Mouse (Mus musculus): Measurements from ENCODE around the gene Hoxb7.

Hoxb7 gene

GRCm38 (mm10) chr11:96316696-96317607 is 30.5 kb downstream of the Hoxb7 start:
- no peak for DNase-seq (ENCODE audit: low spot score)

- DNase-seq (ENCODE audit: low spot score): no peak
Measured at GRCm38 (mm10) chr11:96317608-96318367, 31.4 kb downstream of the Hoxb7 start, which contains the start of gene Hoxb4. TSS of gene Hoxb4 (plus strand) at chr11:96318267.

- DNase-seq (ENCODE audit: low spot score): peak; percentile 53
Measured at GRCm38 (mm10) chr11:96318368-96319070, 32.1 kb downstream of the Hoxb7 start.

- no peak for DNase-seq (ENCODE audit: low spot score)
Measured at GRCm38 (mm10) chr11:96319071-96319902, 32.9 kb downstream of the Hoxb7 start.

GRCm38 (mm10) chr11:96319910-96320309 is 33.5 kb downstream of the Hoxb7 start:
- no peak for DNase-seq (ENCODE audit: low spot score)

- no peak for DNase-seq (ENCODE audit: low spot score)
Measured at GRCm38 (mm10) chr11:96320688-96321087, 34.3 kb downstream of the Hoxb7 start.

GRCm38 (mm10) chr11:96321846-96322245 is 35.4 kb downstream of the Hoxb7 start:
- no peak for DNase-seq (ENCODE audit: low spot score)

- DNase-seq (ENCODE audit: low spot score): no peak
Measured at GRCm38 (mm10) chr11:96322738-96323137, 36.3 kb downstream of the Hoxb7 start.

GRCm38 (mm10) chr11:96323154-96323553 is 36.7 kb downstream of the Hoxb7 start, which contains the start of gene Hoxb3:
TSS of gene Hoxb3 (plus strand) at chr11:96323326.
- no peak for DNase-seq (ENCODE audit: low spot score)

- DNase-seq (ENCODE audit: low spot score): no peak
Measured at GRCm38 (mm10) chr11:96324125-96324524, 37.7 kb downstream of the Hoxb7 start.

- DNase-seq (ENCODE audit: low spot score): no peak
Measured at GRCm38 (mm10) chr11:96324965-96325364, 38.5 kb downstream of the Hoxb7 start.

GRCm38 (mm10) chr11:96325747-96326212 is 39.4 kb downstream of the Hoxb7 start:
- no peak for DNase-seq (ENCODE audit: low spot score)

- no peak for DNase-seq (ENCODE audit: low spot score)
Measured at GRCm38 (mm10) chr11:96326705-96327104, 40.3 kb downstream of the Hoxb7 start.

- DNase-seq (ENCODE audit: low spot score): no peak
Measured at GRCm38 (mm10) chr11:96327122-96327521, 40.7 kb downstream of the Hoxb7 start.

GRCm38 (mm10) chr11:96327750-96328149 is 41.3 kb downstream of the Hoxb7 start:
- no peak for DNase-seq (ENCODE audit: low spot score)

GRCm38 (mm10) chr11:96328605-96329004 is 42.2 kb downstream of the Hoxb7 start:
- no peak for DNase-seq (ENCODE audit: low spot score)

GRCm38 (mm10) chr11:96332105-96332504 is 45.7 kb downstream of the Hoxb7 start:
- DNase-seq (ENCODE audit: low spot score): no peak

- DNase-seq (ENCODE audit: low spot score): no peak
Measured at GRCm38 (mm10) chr11:96332618-96333032, 46.2 kb downstream of the Hoxb7 start.

GRCm38 (mm10) chr11:96333241-96334001 is 47.0 kb downstream of the Hoxb7 start:
- DNase-seq (ENCODE audit: low spot score): no peak

- DNase-seq (ENCODE audit: low spot score): no peak
Measured at GRCm38 (mm10) chr11:96334002-96334364, 47.6 kb downstream of the Hoxb7 start.

All from T-cell, adult 2 months (primary cell).